Mouse (Mus musculus): ENCODE results near the gene 9930111J21Rik1.

9930111J21Rik1 gene

GRCm38 (mm10) chr11:48918380-48918779 lies 60.8 kb downstream of the 9930111J21Rik1 start:
- no peak for DNase-seq (ENCODE audit: low spot score in 2 of 2)

- DNase-seq (ENCODE audit: low spot score in 2 of 2): no peak
Measured at GRCm38 (mm10) chr11:48913611-48914010, 65.6 kb downstream of the 9930111J21Rik1 start.

DNA sequence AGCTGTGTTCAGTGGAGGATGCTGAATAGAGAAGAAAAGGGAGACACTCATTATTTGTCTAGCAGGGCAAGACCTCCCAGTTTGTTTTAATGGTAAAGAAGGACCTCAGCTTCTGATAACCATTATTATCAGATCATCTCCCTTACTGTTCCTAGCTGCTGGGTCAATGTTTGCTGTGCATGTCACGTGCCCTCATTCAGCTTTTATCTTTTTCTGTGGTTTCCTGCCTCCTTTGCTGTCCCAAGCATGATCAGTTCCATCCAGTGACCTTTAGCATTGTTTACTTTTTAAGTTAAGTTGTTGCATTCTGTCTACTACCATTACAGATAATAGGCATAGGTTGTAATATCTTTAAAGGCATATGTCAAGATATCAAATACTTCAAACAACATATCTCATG lies 70.7 kb downstream of the 9930111J21Rik1 start:
- DNase-seq (ENCODE audit: low spot score in 2 of 2): no peak

- DNase-seq (ENCODE audit: low spot score in 2 of 2): peak in 1 of 2 experiments; percentile 13
Measured at GRCm38 (mm10) chr11:48902021-48902420, 77.2 kb downstream of the 9930111J21Rik1 start, which contains the start of gene Gm5431. Gm5431 (minus strand) TSS chr11:48902214.

DNA sequence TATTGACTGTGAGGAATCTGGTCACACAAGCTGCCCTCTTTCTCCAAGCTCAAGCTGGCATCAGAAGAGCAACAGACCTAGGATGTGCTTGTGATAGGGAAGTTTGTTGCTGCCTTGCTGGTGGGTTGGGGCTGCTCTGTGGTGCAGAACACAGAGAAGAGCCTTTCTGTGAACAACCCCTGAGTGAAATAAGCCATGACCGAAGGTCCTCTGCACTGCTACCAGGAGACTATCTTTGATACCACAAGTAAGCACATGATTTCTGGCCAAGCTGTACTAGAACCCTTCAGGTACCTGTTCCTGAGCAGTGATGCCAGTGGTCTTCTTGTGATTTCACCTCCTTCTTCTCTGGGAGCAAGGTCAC lies 77.6 kb downstream of the 9930111J21Rik1 start:
- DNase-seq (ENCODE audit: low spot score in 2 of 2): peak in 1 of 2 experiments; percentile 15

- peak in 1 of 2 experiments; percentile 22 for DNase-seq (ENCODE audit: low spot score in 2 of 2)
Measured at GRCm38 (mm10) chr11:48900654-48901566, 78.3 kb downstream of the 9930111J21Rik1 start.

DNA sequence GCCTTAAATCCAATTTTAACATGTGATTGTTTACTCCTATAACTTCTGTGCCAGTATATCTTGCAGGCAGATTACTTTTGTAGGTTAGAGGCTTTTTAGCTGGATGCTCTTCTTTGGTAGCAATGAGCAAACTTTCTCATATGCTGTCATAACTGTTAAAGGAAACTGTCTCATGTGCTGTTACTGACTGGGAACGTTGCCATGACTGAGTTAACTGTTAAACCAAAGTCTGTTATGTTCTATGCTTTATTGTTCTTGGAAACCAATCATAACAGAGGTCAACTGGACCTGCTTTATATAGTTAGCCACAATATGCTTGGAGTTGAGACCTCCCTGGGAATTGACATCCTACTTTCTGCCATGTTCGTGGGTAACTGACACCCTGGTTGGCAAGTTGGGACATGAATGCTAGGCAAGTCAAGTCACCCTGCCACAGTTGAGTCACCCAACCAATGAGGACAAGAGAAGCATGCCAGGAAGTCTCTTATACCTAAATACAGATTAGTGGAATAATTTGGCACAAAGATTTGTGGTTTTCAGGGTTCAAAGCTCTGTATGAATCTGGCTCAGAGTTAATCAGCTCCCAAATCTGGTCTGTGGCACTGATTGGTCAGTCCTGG lies 80.3 kb downstream of the 9930111J21Rik1 start:
- DNase-seq (ENCODE audit: low spot score in 2 of 2): no peak

All from spleen, postnatal 10 days (tissue).